Mouse (Mus musculus): Measurements from ENCODE around the gene Olfr1216. TPM values are rescaled to one million over a fixed set of nuclear protein-coding genes. Genes with fewer than 3 reads are reported as not detected.
"Not testable (repeated sequence)": the region's sequence is repeated elsewhere in the genome, so short reads cannot be mapped to it uniquely, and the experiment has no call there.

The Olfr1216 gene
- polyA plus RNA-seq (2015; fragmentation: Nextera tagmentation; extraction: Ambion mirVana) = not detected in 2 replicates

GRCm38 (mm10) chr2:89018240-89018639, at the start of gene Olfr1216:
Olfr1216 (minus strand) TSS chr2:89018340.
- WGBS = 81% methylated on average over 1 of the region's 1 CpGs
- Histone ChIP-seq H3K9ac (replicated peaks) (no peak within 1 kb of the TSS), H3K9me3 (no peaks in the 10 kb centered on the region), H3K4me2 (replicated peaks) (no peak within 1 kb of the TSS), H3K36me3 (no peaks in the 10 kb centered on the region), H3K4me1 (no peaks in the 10 kb centered on the region), H3K27me3 (no peaks in the 10 kb centered on the region), H3K27ac (replicated peaks) (no peak within 1 kb of the TSS), H3K4me3 (no peak within 1 kb of the TSS)
- ATAC-seq (replicated peaks) = no peak

- no peaks in the 10 kb centered on the region for H3K27me3 ChIP-seq
- no peaks in the 10 kb centered on the region for H3K4me1 ChIP-seq
- H3K9ac ChIP-seq (replicated peaks) = no peak within 1 kb of the TSS
- H3K27ac ChIP-seq (replicated peaks) = no peak within 1 kb of the TSS
- H3K4me2 ChIP-seq (replicated peaks) = no peak within 1 kb of the TSS
- ATAC-seq (replicated peaks) = no peak
- no peak within 1 kb of the TSS for H3K4me3 ChIP-seq
- no peaks in the 10 kb centered on the region for H3K9me3 ChIP-seq
- H3K36me3 ChIP-seq = no peaks in the 10 kb centered on the region
Observed at GRCm38 (mm10) chr2:89061087-89061486, 42.9 kb upstream of the Olfr1216 start, which contains the start of gene Olfr1218. Olfr1218 (minus strand) TSS chr2:89061187.

GRCm38 (mm10) chr2:89031965-89032364, 13.8 kb upstream of the Olfr1216 start, which contains the start of gene Olfr1217:
Olfr1217 (minus strand) TSS chr2:89032065.
- ATAC-seq (replicated peaks) = no peak
- H3K9ac ChIP-seq (replicated peaks) = no peak within 1 kb of the TSS
- no peak within 1 kb of the TSS for H3K4me2 ChIP-seq (replicated peaks)
- WGBS = 68% methylated on average over 2 of the region's 2 CpGs
- no peaks in the 10 kb centered on the region for H3K27me3 ChIP-seq
- H3K4me1 ChIP-seq = no peaks in the 10 kb centered on the region
- H3K9me3 ChIP-seq = no peaks in the 10 kb centered on the region
- no peak within 1 kb of the TSS for H3K4me3 ChIP-seq
- H3K27ac ChIP-seq (replicated peaks) = no peak within 1 kb of the TSS
- no peaks in the 10 kb centered on the region for H3K36me3 ChIP-seq

- H3K9ac ChIP-seq (replicated peaks); H3K4me2 ChIP-seq (replicated peaks); H3K4me3 ChIP-seq; H3K36me3 ChIP-seq; H3K27ac ChIP-seq (replicated peaks); ATAC-seq (replicated peaks); H3K4me1 ChIP-seq; H3K27me3 ChIP-seq; H3K9me3 ChIP-seq: not testable (repeated sequence)
- 79% methylated on average over 3 of the region's 3 CpGs for WGBS
Observed at GRCm38 (mm10) chr2:89021436-89021835, 3.3 kb upstream of the Olfr1216 start.

GRCm38 (mm10) chr2:89006873-89007272, 11.3 kb downstream of the Olfr1216 start, which contains the start of gene Olfr1215:
Olfr1215 (minus strand) TSS chr2:89006973.
- no peak for ATAC-seq (replicated peaks)
- 74% methylated on average over 2 of the region's 2 CpGs for WGBS
- Histone ChIP-seq H3K4me2 (replicated peaks) (no peak within 1 kb of the TSS), H3K9me3 (no peaks in the 10 kb centered on the region), H3K36me3 (no peaks in the 10 kb centered on the region), H3K4me3 (no peak within 1 kb of the TSS), H3K9ac (replicated peaks) (no peak within 1 kb of the TSS), H3K27ac (replicated peaks) (no peak within 1 kb of the TSS), H3K4me1 (no peaks in the 10 kb centered on the region), H3K27me3 (no peaks in the 10 kb centered on the region)

GRCm38 (mm10) chr2:88992553-88992952, 25.6 kb downstream of the Olfr1216 start, which contains the start of gene Olfr1214:
Olfr1214 (minus strand) TSS chr2:88992653.
- Histone ChIP-seq H3K36me3 (no peaks in the 10 kb centered on the region), H3K27ac (replicated peaks) (no peak within 1 kb of the TSS), H3K4me2 (replicated peaks) (no peak within 1 kb of the TSS), H3K9me3 (no peaks in the 10 kb centered on the region), H3K27me3 (no peaks in the 10 kb centered on the region), H3K4me3 (no peak within 1 kb of the TSS), H3K4me1 (no peaks in the 10 kb centered on the region), H3K9ac (replicated peaks) (no peak within 1 kb of the TSS)
- no peak for ATAC-seq (replicated peaks)
- 84% methylated on average over 1 of the region's 1 CpGs for WGBS

GRCm38 (mm10) chr2:88980181-88980580, 38.0 kb downstream of the Olfr1216 start, which contains the start of gene Gm13762:
Gm13762 (minus strand) TSS chr2:88980281.
- WGBS = 84% methylated on average over 1 of the region's 1 CpGs
- no peak for ATAC-seq (replicated peaks)
- H3K36me3 ChIP-seq = no peaks in the 10 kb centered on the region

More at GRCm38 (mm10) chr2:88980181-88980580, 38.0 kb downstream of the Olfr1216 start, which contains the start of gene Gm13762:
- Histone ChIP-seq H3K4me1 (no peaks in the 10 kb centered on the region), H3K9ac (replicated peaks) (no peak within 1 kb of the TSS), H3K4me2 (replicated peaks) (no peak within 1 kb of the TSS), H3K27me3 (no peaks in the 10 kb centered on the region), H3K27ac (replicated peaks) (no peak within 1 kb of the TSS), H3K9me3 (no peaks in the 10 kb centered on the region), H3K4me3 (no peak within 1 kb of the TSS)

Other genes starting within 250 kb of the Olfr1216 start
- gene Olfr1200, start 247.9 kb downstream of the Olfr1216 start, polyA plus RNA-seq (2015; fragmentation: Nextera tagmentation; extraction: Ambion mirVana) = not detected in 2 replicates
- not detected in 2 replicates for gene Olfr1201, start 225.3 kb downstream of the Olfr1216 start, polyA plus RNA-seq (2015; fragmentation: Nextera tagmentation; extraction: Ambion mirVana)
- gene Olfr1202, start 203.8 kb downstream of the Olfr1216 start, polyA plus RNA-seq (2015; fragmentation: Nextera tagmentation; extraction: Ambion mirVana) = not detected in 2 replicates
- not detected in 2 replicates for gene Olfr1205, start 188.6 kb downstream of the Olfr1216 start, polyA plus RNA-seq (2015; fragmentation: Nextera tagmentation; extraction: Ambion mirVana)
- not detected in 2 replicates for gene Olfr1204, start 169.0 kb downstream of the Olfr1216 start, polyA plus RNA-seq (2015; fragmentation: Nextera tagmentation; extraction: Ambion mirVana)
- gene Olfr1206, start 155.1 kb downstream of the Olfr1216 start, polyA plus RNA-seq (2015; fragmentation: Nextera tagmentation; extraction: Ambion mirVana) = not detected in 2 replicates
- not detected in 2 replicates for gene Olfr1208, start 116.0 kb downstream of the Olfr1216 start, polyA plus RNA-seq (2015; fragmentation: Nextera tagmentation; extraction: Ambion mirVana)
- not detected in 2 replicates for gene Olfr1209, start 103.2 kb downstream of the Olfr1216 start, polyA plus RNA-seq (2015; fragmentation: Nextera tagmentation; extraction: Ambion mirVana)
- not detected in 2 replicates for gene Olfr1211, start 80.2 kb downstream of the Olfr1216 start, polyA plus RNA-seq (2015; fragmentation: Nextera tagmentation; extraction: Ambion mirVana)
- not detected in 2 replicates for gene Olfr1212, start 64.4 kb downstream of the Olfr1216 start, polyA plus RNA-seq (2015; fragmentation: Nextera tagmentation; extraction: Ambion mirVana)
- not detected in 2 replicates for gene Gm13762, start 38.1 kb downstream of the Olfr1216 start, polyA plus RNA-seq (2015; fragmentation: Nextera tagmentation; extraction: Ambion mirVana)
- gene Olfr1214, start 25.7 kb downstream of the Olfr1216 start, polyA plus RNA-seq (2015; fragmentation: Nextera tagmentation; extraction: Ambion mirVana) = not detected in 2 replicates
- not detected in 2 replicates for gene Olfr1215, start 11.4 kb downstream of the Olfr1216 start, polyA plus RNA-seq (2015; fragmentation: Nextera tagmentation; extraction: Ambion mirVana)
- gene Olfr1217, start 13.7 kb upstream of the Olfr1216 start, polyA plus RNA-seq (2015; fragmentation: Nextera tagmentation; extraction: Ambion mirVana) = not detected in 2 replicates
- gene Olfr1218, start 42.8 kb upstream of the Olfr1216 start, polyA plus RNA-seq (2015; fragmentation: Nextera tagmentation; extraction: Ambion mirVana) = not detected in 2 replicates
- not detected in 2 replicates for gene Olfr1219, start 65.2 kb upstream of the Olfr1216 start, polyA plus RNA-seq (2015; fragmentation: Nextera tagmentation; extraction: Ambion mirVana)
- gene Olfr1220, start 88.5 kb upstream of the Olfr1216 start, polyA plus RNA-seq (2015; fragmentation: Nextera tagmentation; extraction: Ambion mirVana) = not detected in 2 replicates
- gene Olfr1221, start 98.9 kb upstream of the Olfr1216 start, polyA plus RNA-seq (2015; fragmentation: Nextera tagmentation; extraction: Ambion mirVana) = not detected in 2 replicates
- gene Olfr1222, start 114.7 kb upstream of the Olfr1216 start, polyA plus RNA-seq (2015; fragmentation: Nextera tagmentation; extraction: Ambion mirVana) = not detected in 2 replicates
- gene Olfr1223, start 133.2 kb upstream of the Olfr1216 start, polyA plus RNA-seq (2015; fragmentation: Nextera tagmentation; extraction: Ambion mirVana) = not detected in 2 replicates
- not detected in 2 replicates for gene Olfr1224-ps1, start 145.8 kb upstream of the Olfr1216 start, polyA plus RNA-seq (2015; fragmentation: Nextera tagmentation; extraction: Ambion mirVana)
- not detected in 2 replicates for gene Olfr1225, start 156.3 kb upstream of the Olfr1216 start, polyA plus RNA-seq (2015; fragmentation: Nextera tagmentation; extraction: Ambion mirVana)
- gene Olfr1226, start 181.7 kb upstream of the Olfr1216 start, polyA plus RNA-seq (2015; fragmentation: Nextera tagmentation; extraction: Ambion mirVana) = not detected in 2 replicates
- gene Olfr1228, start 235.7 kb upstream of the Olfr1216 start, polyA plus RNA-seq (2015; fragmentation: Nextera tagmentation; extraction: Ambion mirVana) = not detected in 2 replicates